Mouse (Mus musculus) MN1 (cell line): ENCODE results near the gene Slc35a5.
A peak's percentile ranks its signal among the peaks of the same experiment; 100 is the strongest.

Experiments
- DNase-seq: peaks from one replicate; pipeline ENCODE4 v3.0.0-alpha.2; 2016; ENCODE audit warnings: low spot score

Slc35a5 gene

GRCm38 (mm10) chr16:45158522-45159388 lies at the start of gene Slc35a5, which contains the start of gene Atg3:
Slc35a5 (minus strand) TSS chr16:45158706.
Atg3 (plus strand) TSS chr16:45158785.
- peak; percentile 97 for DNase-seq

GRCm38 (mm10) chr16:45204859-45205670 lies 46.6 kb upstream of the Slc35a5 start:
- DNase-seq, result no peak

- DNase-seq, result no peak
Observed at GRCm38 (mm10) chr16:45204438-45204837, 45.9 kb upstream of the Slc35a5 start.

DNA sequence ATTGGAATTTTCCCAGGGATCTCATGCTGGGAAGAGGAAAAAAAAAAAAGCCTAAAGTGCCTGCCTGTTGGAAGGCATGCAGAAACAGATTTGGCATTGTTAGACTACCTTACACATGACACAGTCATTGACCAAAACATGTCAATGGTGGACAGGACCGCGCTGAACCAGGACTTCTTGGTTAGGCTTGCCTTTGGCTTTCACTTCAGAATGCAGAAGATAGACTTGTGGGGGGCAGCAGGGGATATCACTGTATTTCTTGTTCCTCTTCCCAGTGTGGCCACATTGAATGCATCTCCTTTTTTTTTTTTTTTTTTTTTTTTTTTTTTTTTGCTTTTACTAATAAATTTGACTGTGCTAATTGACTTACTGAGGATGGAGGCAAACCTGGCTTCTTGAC lies 42.9 kb upstream of the Slc35a5 start:
- DNase-seq, result no peak

DNA sequence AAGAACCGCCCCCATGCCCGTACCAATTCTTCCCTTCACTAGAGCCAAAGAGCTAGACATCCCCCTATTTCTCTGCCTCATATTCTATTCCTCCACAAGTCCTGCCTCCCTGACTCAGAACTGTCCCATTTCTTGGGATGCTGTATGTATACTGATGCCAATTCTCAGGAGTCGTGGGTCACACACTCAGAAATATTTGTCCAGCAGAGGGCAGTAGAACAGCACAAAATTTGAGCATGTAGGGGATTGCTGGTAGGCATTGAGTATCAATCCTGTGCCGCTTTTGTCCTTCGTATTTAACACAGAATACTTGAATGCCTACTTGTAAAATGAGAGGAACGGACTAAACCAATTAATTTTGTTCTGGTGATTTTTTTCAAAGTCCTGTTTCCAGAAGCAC lies 38.3 kb upstream of the Slc35a5 start:
- DNase-seq, result peak; percentile 36

DNA sequence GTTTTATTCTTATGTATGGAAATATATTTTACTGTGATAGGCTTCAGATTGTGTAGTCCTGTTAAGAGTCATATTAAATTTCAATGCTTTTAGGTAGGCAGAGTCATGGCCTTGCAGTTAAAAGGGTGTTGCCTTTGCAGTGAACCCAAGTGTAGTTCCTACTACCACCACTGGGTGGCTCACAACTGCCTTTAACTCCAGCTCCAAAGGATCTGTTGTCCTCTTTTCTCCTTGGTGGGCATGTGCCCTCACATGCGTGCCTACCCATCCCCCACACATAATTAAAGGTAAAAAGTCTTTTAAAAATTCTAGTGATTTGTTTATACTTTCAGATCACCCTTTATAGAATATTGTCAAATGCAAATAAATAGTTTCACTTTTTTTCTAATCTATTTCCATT lies 34.1 kb upstream of the Slc35a5 start:
- DNase-seq, result peak; percentile 59

DNA sequence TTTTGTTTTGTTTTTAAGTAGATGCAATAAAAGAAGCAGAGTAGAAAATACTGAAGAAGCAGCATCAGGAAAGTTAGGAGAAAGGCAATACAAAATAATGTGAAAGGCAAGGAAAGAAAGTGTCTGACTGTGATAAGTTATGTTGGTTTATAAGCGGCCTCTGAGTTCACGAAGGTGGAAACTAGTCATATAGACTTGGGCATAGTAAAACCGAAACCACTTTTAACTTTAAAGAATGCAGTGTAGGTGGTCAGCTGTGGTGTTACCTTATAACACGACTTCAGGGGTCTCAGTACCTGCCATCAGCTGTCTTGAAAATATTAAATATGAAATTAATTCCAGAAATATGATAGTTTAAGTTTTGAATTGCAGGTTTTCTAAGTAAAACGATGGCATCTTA lies 23.3 kb upstream of the Slc35a5 start:
- no peak for DNase-seq

DNA sequence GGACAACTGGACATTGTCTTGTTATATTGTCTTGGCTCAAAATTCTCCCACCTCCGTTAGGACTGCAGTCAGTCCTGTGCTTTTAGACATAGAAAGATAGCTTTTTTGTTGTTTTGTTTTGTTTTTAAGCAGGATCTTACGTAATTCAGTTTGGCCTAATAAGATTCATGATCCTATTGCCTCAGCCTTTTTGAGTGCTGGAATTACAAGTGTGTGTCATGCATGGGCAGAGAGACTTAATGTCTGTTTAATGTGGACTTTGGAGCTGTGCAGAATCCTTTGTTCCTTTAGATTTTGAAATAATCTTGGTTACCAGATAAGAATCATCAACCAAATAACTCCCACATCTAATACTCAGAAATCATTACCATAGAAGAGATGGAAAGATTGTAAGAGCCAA lies 20.0 kb upstream of the Slc35a5 start:
- DNase-seq, result no peak

DNA sequence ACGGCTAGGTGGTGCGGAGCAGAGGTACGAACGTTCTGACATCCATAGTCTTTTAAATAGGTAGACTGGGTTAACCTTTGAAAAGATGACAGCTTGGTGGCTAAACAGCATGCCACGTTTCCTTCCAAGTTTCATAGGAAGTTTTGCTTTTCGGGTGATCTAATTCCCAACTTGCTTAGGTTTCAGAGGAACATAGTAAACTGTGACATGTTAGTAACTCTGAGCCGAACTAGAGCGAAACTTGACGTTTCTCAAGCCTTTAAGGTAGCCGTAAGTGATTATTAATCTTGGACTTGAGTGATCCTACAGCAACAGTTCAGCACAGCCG lies 847 bp upstream of the Slc35a5 start:
- no peak for DNase-seq

- peak; percentile 81 for DNase-seq
Observed at GRCm38 (mm10) chr16:45158136-45158521, 377 bp downstream of the Slc35a5 start.

GRCm38 (mm10) chr16:45154741-45155250 lies 3.7 kb downstream of the Slc35a5 start:
- DNase-seq, result no peak

- DNase-seq, result no peak
Observed at GRCm38 (mm10) chr16:45148488-45149082, 9.9 kb downstream of the Slc35a5 start.

DNA sequence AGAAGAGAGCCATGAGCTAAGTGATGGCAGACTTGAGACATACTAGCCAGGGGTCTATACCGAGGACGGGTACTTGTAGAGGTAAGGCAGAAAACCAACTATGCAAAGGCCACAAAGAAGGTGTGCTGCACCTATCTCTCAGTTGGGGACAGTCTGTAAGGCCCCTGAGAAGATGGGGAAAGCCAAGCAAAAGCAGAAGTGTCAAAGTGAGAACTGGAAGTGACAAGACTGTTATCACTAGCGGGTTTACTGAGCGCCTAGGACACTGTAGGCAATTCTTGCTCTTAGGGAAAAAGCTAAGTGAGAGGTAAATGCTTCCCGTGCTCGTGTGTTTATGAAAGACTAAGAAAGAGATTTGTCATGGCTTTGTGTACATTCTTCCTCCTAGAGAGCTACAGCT lies 13.4 kb downstream of the Slc35a5 start:
- no peak for DNase-seq

DNA sequence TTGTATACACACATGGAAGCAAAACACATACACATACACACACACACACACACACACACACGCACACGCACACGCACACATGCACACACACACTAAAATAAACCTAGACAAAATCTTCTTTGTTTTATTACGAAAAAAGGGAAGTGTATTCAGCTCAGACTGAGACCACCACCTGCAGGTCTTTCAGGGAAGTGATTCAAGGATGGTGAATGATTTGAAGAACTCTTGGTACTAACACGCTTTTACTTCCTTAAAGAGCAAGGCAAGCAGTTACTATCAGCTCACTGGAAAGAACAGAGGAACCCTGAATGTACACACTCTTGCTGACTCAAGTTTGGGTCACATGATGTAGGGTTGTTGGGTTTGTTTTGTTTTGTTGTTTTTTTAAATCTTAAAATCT lies 15.9 kb downstream of the Slc35a5 start:
- no peak for DNase-seq

- peak; percentile 6 for DNase-seq
Observed at GRCm38 (mm10) chr16:45141711-45142110, 16.8 kb downstream of the Slc35a5 start.

DNA sequence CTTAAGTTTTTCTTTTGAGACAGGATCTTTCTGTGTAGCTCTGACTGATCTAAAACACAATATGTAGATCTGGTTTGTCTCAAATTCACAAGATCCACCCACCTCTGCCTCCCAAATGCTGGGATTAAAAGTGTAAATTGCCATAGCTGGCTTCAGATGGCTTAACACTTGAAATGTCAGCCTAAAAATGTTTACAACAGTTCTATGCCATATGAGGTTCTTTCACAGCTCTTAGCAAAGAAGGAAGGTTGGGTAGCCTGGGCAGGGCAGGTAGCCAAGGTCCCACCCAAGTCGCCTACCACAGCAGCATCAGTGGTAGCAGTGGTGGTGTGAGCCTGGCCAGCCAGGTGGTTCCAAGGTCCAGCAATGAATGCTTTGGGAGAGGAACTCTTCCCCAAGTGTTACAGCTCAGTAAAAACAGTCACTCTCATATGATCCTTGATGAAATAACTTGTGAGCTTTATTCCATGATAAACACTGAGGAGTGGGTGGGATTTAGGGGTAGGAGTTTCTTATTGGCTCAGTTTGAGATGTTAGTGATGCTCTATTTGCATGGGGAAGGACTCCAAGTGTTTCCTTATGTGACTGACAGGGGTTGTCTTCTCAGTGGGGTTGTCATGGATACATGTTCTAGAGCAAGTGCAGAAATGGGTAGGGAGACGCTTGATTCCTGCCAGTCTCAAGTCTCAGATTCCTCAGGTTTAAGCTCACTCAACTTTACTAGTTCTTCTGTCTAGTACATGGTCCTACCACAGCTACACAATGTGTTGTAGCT lies 30.4 kb downstream of the Slc35a5 start:
- no peak for DNase-seq

DNA sequence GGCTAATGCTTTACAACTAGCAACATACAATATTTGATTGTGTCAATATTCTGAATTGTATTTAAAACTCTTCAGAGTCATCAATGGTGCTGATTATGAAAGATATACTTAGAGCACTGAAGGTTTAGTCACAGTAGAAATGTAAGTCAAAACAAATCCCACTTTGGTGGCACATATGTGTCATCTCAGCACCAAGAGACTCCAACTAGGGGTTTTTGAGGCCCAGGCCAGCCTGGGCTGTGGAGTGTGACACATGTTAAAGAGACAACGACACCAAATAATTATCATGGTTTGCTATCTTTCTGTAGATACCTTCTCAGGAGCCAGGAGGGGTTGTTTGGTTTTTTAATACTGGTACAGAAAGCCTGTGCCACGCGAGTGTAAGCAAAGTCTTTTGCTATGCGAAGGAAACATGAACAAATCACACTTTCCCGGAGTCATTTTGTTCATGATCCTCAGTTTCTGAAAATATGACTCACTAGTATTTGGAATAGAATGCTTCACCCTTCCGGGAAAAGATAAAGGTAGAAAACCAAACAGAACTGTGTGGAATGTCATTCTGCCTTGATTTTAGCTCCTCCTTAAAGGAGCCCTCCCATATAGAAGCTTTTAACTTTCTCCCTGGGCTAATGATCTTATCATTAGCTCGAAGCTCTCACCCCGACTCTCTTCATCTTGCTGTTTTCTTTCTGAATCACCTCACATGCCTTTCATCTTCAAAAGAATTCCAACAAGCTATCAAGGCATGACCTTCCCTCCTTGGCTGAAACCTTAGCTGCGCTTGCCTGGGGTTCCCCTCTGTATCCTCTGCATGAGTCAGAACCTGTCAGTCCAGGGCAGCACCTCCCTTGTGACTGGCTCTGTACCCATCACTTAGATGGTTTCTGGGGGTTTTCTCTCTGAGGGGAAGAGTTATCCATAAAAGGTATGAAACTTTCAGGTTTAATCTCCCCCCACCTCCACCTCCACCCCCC lies 34.0 kb downstream of the Slc35a5 start:
- no peak for DNase-seq

- peak; percentile 19 for DNase-seq
Observed at GRCm38 (mm10) chr16:45122571-45122970, 35.9 kb downstream of the Slc35a5 start.

- peak; percentile 41 for DNase-seq
Observed at GRCm38 (mm10) chr16:45120844-45121425, 37.6 kb downstream of the Slc35a5 start.

- DNase-seq, result no peak
Observed at GRCm38 (mm10) chr16:45118760-45119159, 39.7 kb downstream of the Slc35a5 start.
